Mouse (Mus musculus) thymus, adult 2 months (tissue): ENCODE results near the gene Mpo. TPM values are rescaled to one million over a fixed set of nuclear protein-coding genes. Genes with fewer than 3 reads are reported as not detected.

Experiments
- DNase-seq: peaks from one replicate; pipeline ENCODE4 v3.0.0; 2021
- H3K27ac ChIP-seq: fragments of 200-500 bp; 2 replicates; pipeline ENCODE4 v1.5.1; 2012; ENCODE audit warnings: low read length, control low read depth; ENCODE audit not compliant: control insufficient read depth, insufficient read depth
- H3K27me3 ChIP-seq: fragments of 200-500 bp; 2 replicates; pipeline ENCODE4 v1.6.1; 2012; ENCODE audit warnings: mild to moderate bottlenecking, low read length, moderate library complexity, mixed read lengths; ENCODE audit not compliant: control insufficient read depth, insufficient read depth
- H3K36me3 ChIP-seq: fragments of 200-500 bp; 2 replicates; pipeline ENCODE4 v1.6.1; 2012; ENCODE audit warnings: mild to moderate bottlenecking, low read length, moderate library complexity; ENCODE audit not compliant: control insufficient read depth, insufficient read depth
- H3K4me1 ChIP-seq: fragments of 200-500 bp; replicated peaks from 2 replicates; pipeline ENCODE4 v1.6.1; 2012; ENCODE audit warnings: low read length; ENCODE audit not compliant: control insufficient read depth, insufficient read depth
- H3K4me3 ChIP-seq: fragments of 200-500 bp; 2 replicates; pipeline ENCODE4 v1.5.1; 2012; ENCODE audit warnings: mild to moderate bottlenecking, low read length, control low read depth, moderate library complexity; ENCODE audit not compliant: control insufficient read depth, insufficient read depth
- CTCF ChIP-seq: fragments of 200-500 bp; IDR thresholded peaks from 2 replicates; pipeline ENCODE4 v1.5.1; 2012; ENCODE audit warnings: mild to moderate bottlenecking, control low read depth, low read length, moderate library complexity, borderline replicate concordance; ENCODE audit not compliant: control insufficient read depth, poor library complexity, insufficient read depth; ENCODE audit errors: extremely low read depth
- POLR2A ChIP-seq: fragments of 200-500 bp; IDR thresholded peaks from 2 replicates; pipeline ENCODE4 v1.6.1; 2012; ENCODE audit warnings: mild to moderate bottlenecking, low read length, control low read depth, moderate library complexity; ENCODE audit not compliant: control insufficient read depth, poor library complexity, insufficient read depth; ENCODE audit errors: extremely low read depth
- WGBS: fragments of 180-500 bp; shearing (Covaris S2); methylation state at CpG from one replicate; pipeline ENCODE4 v1.1.7; 2018; 5-methylcytosine and 5-hydroxymethylcytosine counted together
- polyA plus RNA-seq: library from polyadenylated mRNA; depleted of rRNA; stranded (reverse); fragments of >200 nt; gene quantifications from 2 replicates; pipeline ENCODE4 v1.2.3, GENCODE M21; 2012; rRNA removed

The Mpo gene
- 4.6 and 8.5 TPM in 2 replicates for polyA plus RNA-seq

GRCm38 (mm10) chr11:87793460-87793859 lies at the start of gene Mpo:
TSS of gene Mpo (plus strand) at chr11:87793581.
- H3K36me3 ChIP-seq = no peaks in the 10 kb centered on the region
- H3K4me1 ChIP-seq = no peaks in the 10 kb centered on the region
- H3K27ac ChIP-seq = no peak within 1 kb of the TSS
- no peak within 1 kb of the TSS for H3K4me3 ChIP-seq
- WGBS = 31% methylated on average over 3 of the region's 3 CpGs
- H3K27me3 ChIP-seq = no peaks in the 10 kb centered on the region
- no peak for DNase-seq
- TF ChIP-seq CTCF = no peak
- no peak for TF ChIP-seq POLR2A

- WGBS = 64% methylated on average over 3 of the region's 3 CpGs
- TF ChIP-seq CTCF (no peak), POLR2A (no peak)
- Histone ChIP-seq H3K4me1 (peaks cover 58% of the 10 kb centered on the region), H3K27ac (peak overlapping the region; percentile 81), H3K4me3 (0 out of 2 replicates have a peak overlapping the region, but pooled peaks have one; percentile 3), H3K27me3 (no peaks in the 10 kb centered on the region), H3K36me3 (peaks cover 36% of the 10 kb centered on the region)
- no peak for DNase-seq
Measured at GRCm38 (mm10) chr11:87743691-87744090, 49.7 kb upstream of the Mpo start.

- Histone ChIP-seq H3K27ac (peak overlapping the region; percentile 99), H3K27me3 (no peaks in the 10 kb centered on the region), H3K4me1 (peaks cover 59% of the 10 kb centered on the region), H3K4me3 (peak overlapping the region; percentile 26), H3K36me3 (peaks cover 31% of the 10 kb centered on the region)
- WGBS = 5% methylated on average over 4 of the region's 4 CpGs
- no peak for TF ChIP-seq CTCF
- TF ChIP-seq POLR2A = peak; percentile 65
- DNase-seq = peak; percentile 83
Measured at GRCm38 (mm10) chr11:87744964-87745363, 48.4 kb upstream of the Mpo start.

GRCm38 (mm10) chr11:87745632-87746555 lies 47.5 kb upstream of the Mpo start:
- Histone ChIP-seq H3K36me3 (peaks cover 22% of the 10 kb centered on the region), H3K4me1 (peaks cover 62% of the 10 kb centered on the region), H3K27ac (peak overlapping the region; percentile 99)

GRCm38 (mm10) chr11:87747312-87747711 lies 46.1 kb upstream of the Mpo start:
- no peak for DNase-seq
- Histone ChIP-seq H3K36me3 (peaks cover 21% of the 10 kb centered on the region), H3K4me1 (peaks cover 65% of the 10 kb centered on the region), H3K27me3 (no peaks in the 10 kb centered on the region), H3K27ac (peak overlapping the region; percentile 55), H3K4me3 (no peak overlapping the region)
- WGBS = 91% methylated on average over 5 of the region's 5 CpGs
- TF ChIP-seq POLR2A (no peak), CTCF (no peak)

More at GRCm38 (mm10) chr11:87745632-87746555, 47.5 kb upstream of the Mpo start:
- no peak for TF ChIP-seq CTCF
- Histone ChIP-seq H3K27me3 (no peaks in the 10 kb centered on the region), H3K4me3 (peak overlapping the region; percentile 2; the same call in 1 of the 2 replicates)
- no peak for DNase-seq
- WGBS = 66% methylated on average over 9 of the region's 9 CpGs

- no peak for TF ChIP-seq POLR2A
- no peak for TF ChIP-seq CTCF
- Histone ChIP-seq H3K27me3 (no peaks in the 10 kb centered on the region), H3K27ac (peak overlapping the region; percentile 100), H3K36me3 (peaks cover 17% of the 10 kb centered on the region), H3K4me3 (peak overlapping the region; percentile 51), H3K4me1 (peaks cover 64% of the 10 kb centered on the region)
- whole genome bisulfite sequencing = 73% methylated on average over 7 of the region's 7 CpGs
- no peak for DNase-seq
Measured at GRCm38 (mm10) chr11:87747716-87748115, 45.7 kb upstream of the Mpo start.
